Mouse (Mus musculus): ENCODE results near the gene Snd1. TPM values are rescaled to one million over a fixed set of nuclear protein-coding genes. Genes with fewer than 3 reads are reported as not detected.

Gene Snd1
- polyA plus RNA-seq, 1 experiment from 2014 or later: 120 TPM

- DNase-seq (ENCODE audit: low spot score): no peak
- Histone ChIP-seq H3K9me3 (ENCODE audit: control insufficient read depth, low read length) (no peaks in the 10 kb centered on the region), H3K9ac (ENCODE audit: low read length) (no peak overlapping the region), H3K4me1 (ENCODE audit: control insufficient read depth, insufficient read depth, low read length) (peaks cover under 1% of the 10 kb centered on the region; the same call in 1 of the 2 replicates), H3K27me3 (ENCODE audit: control insufficient read depth, insufficient read depth, low read length) (peaks cover 11% of the 10 kb centered on the region), H3K4me2 (ENCODE audit: low read depth, severe bottlenecking) (no peak overlapping the region), H3K4me3 (ENCODE audit: low read depth, low read length) (no peak overlapping the region), H3K36me3 (ENCODE audit: control insufficient read depth, insufficient read depth, low read length) (no peaks in the 10 kb centered on the region), H3K27ac (replicated peaks; ENCODE audit: low read depth, low read length) (no peak overlapping the region)
- no peak for ATAC-seq (ENCODE audit: insufficient number of reproducible peaks, low FRiP score, low TSS enrichment, low read depth)
- 91% methylated on average over 1 of the region's 1 CpGs for WGBS
Measured at GRCm38 (mm10) chr6:28975106-28975505, 500.2 kb downstream of the Snd1 start.

GRCm38 (mm10) chr6:28978031-28978430 is 503.1 kb downstream of the Snd1 start:
- WGBS: 52% methylated on average over 4 of the region's 5 CpGs
- Histone ChIP-seq H3K4me1 (ENCODE audit: control insufficient read depth, insufficient read depth, low read length) (peaks cover 10% of the 10 kb centered on the region), H3K36me3 (ENCODE audit: control insufficient read depth, insufficient read depth, low read length) (no peaks in the 10 kb centered on the region), H3K9me3 (ENCODE audit: control insufficient read depth, low read length) (no peaks in the 10 kb centered on the region), H3K4me2 (ENCODE audit: low read depth, severe bottlenecking) (no peak overlapping the region), H3K27me3 (ENCODE audit: control insufficient read depth, insufficient read depth, low read length) (peaks cover 35% of the 10 kb centered on the region), H3K27ac (replicated peaks; ENCODE audit: low read depth, low read length) (no peak overlapping the region), H3K4me3 (ENCODE audit: low read depth, low read length) (no peak overlapping the region), H3K9ac (ENCODE audit: low read length) (no peak overlapping the region)
- ATAC-seq (ENCODE audit: insufficient number of reproducible peaks, low FRiP score, low TSS enrichment, low read depth) (no peak), DNase-seq (ENCODE audit: low spot score) (no peak)

- Histone ChIP-seq H3K4me3 (ENCODE audit: low read depth, low read length) (no peak overlapping the region), H3K4me1 (ENCODE audit: control insufficient read depth, insufficient read depth, low read length) (peaks cover 10% of the 10 kb centered on the region), H3K9me3 (ENCODE audit: control insufficient read depth, low read length) (no peaks in the 10 kb centered on the region), H3K36me3 (ENCODE audit: control insufficient read depth, insufficient read depth, low read length) (no peaks in the 10 kb centered on the region), H3K4me2 (ENCODE audit: low read depth, severe bottlenecking) (no peak overlapping the region), H3K9ac (ENCODE audit: low read length) (no peak overlapping the region), H3K27me3 (ENCODE audit: control insufficient read depth, insufficient read depth, low read length) (peaks cover 35% of the 10 kb centered on the region), H3K27ac (replicated peaks; ENCODE audit: low read depth, low read length) (no peak overlapping the region)
- WGBS: 80% methylated on average over 3 of the region's 3 CpGs
- DNase-seq (ENCODE audit: low spot score) (no peak), ATAC-seq (ENCODE audit: insufficient number of reproducible peaks, low FRiP score, low TSS enrichment, low read depth) (no peak)
Measured at GRCm38 (mm10) chr6:28978881-28979280, 503.9 kb downstream of the Snd1 start.

- no peak overlapping the region for H3K9ac ChIP-seq (ENCODE audit: low read length)
- peaks cover 35% of the 10 kb centered on the region for H3K27me3 ChIP-seq (ENCODE audit: control insufficient read depth, insufficient read depth, low read length)
- no peak overlapping the region for H3K4me3 ChIP-seq (ENCODE audit: low read depth, low read length)
- H3K9me3 ChIP-seq (ENCODE audit: control insufficient read depth, low read length): no peaks in the 10 kb centered on the region
- peaks cover 10% of the 10 kb centered on the region for H3K4me1 ChIP-seq (ENCODE audit: control insufficient read depth, insufficient read depth, low read length)
- H3K27ac ChIP-seq (replicated peaks; ENCODE audit: low read depth, low read length): no peak overlapping the region
- no peaks in the 10 kb centered on the region for H3K36me3 ChIP-seq (ENCODE audit: control insufficient read depth, insufficient read depth, low read length)
- ATAC-seq (ENCODE audit: insufficient number of reproducible peaks, low FRiP score, low TSS enrichment, low read depth) (no peak), DNase-seq (ENCODE audit: low spot score) (no peak)
- 65% methylated on average over 8 of the region's 8 CpGs for WGBS
- H3K4me2 ChIP-seq (ENCODE audit: low read depth, severe bottlenecking): no peak overlapping the region
Measured at GRCm38 (mm10) chr6:28979586-28979985, 504.6 kb downstream of the Snd1 start.

GRCm38 (mm10) chr6:28980219-28980618 is 505.3 kb downstream of the Snd1 start:
- no peak overlapping the region for H3K27ac ChIP-seq (replicated peaks; ENCODE audit: low read depth, low read length)
- H3K4me3 ChIP-seq (ENCODE audit: low read depth, low read length): peak overlapping the region; percentile 39; the same call in 1 of the 2 replicates
- no peak overlapping the region for H3K9ac ChIP-seq (ENCODE audit: low read length)
- peaks cover 10% of the 10 kb centered on the region for H3K4me1 ChIP-seq (ENCODE audit: control insufficient read depth, insufficient read depth, low read length)
- WGBS: 4% methylated on average over 13 of the region's 14 CpGs
- peak overlapping the region; percentile 74 for H3K4me2 ChIP-seq (ENCODE audit: low read depth, severe bottlenecking)
- H3K27me3 ChIP-seq (ENCODE audit: control insufficient read depth, insufficient read depth, low read length): peaks cover 35% of the 10 kb centered on the region
- DNase-seq (ENCODE audit: low spot score): peak; percentile 32
- no peak for ATAC-seq (ENCODE audit: insufficient number of reproducible peaks, low FRiP score, low TSS enrichment, low read depth)
- no peaks in the 10 kb centered on the region for H3K9me3 ChIP-seq (ENCODE audit: control insufficient read depth, low read length)
- no peaks in the 10 kb centered on the region for H3K36me3 ChIP-seq (ENCODE audit: control insufficient read depth, insufficient read depth, low read length)

- peak overlapping the region; percentile 39 for H3K4me3 ChIP-seq (ENCODE audit: low read depth, low read length)
- H3K9ac ChIP-seq (ENCODE audit: low read length): no peak overlapping the region; the same call in 1 of the 2 replicates
Measured at GRCm38 (mm10) chr6:28980750-28981584, 506.0 kb downstream of the Snd1 start.

GRCm38 (mm10) chr6:28981585-28981948 is 506.6 kb downstream of the Snd1 start:
- Histone ChIP-seq H3K4me2 (ENCODE audit: low read depth, severe bottlenecking) (peak overlapping the region; percentile 74), H3K9ac (ENCODE audit: low read length) (no peak overlapping the region), H3K27me3 (ENCODE audit: control insufficient read depth, insufficient read depth, low read length) (peaks cover 35% of the 10 kb centered on the region), H3K4me1 (ENCODE audit: control insufficient read depth, insufficient read depth, low read length) (peaks cover 10% of the 10 kb centered on the region), H3K9me3 (ENCODE audit: control insufficient read depth, low read length) (no peaks in the 10 kb centered on the region), H3K27ac (replicated peaks; ENCODE audit: low read depth, low read length) (no peak overlapping the region), H3K4me3 (ENCODE audit: low read depth, low read length) (peak overlapping the region; percentile 39), H3K36me3 (ENCODE audit: control insufficient read depth, insufficient read depth, low read length) (no peaks in the 10 kb centered on the region)
- WGBS: 6% methylated on average over 18 of the region's 18 CpGs
- DNase-seq (ENCODE audit: low spot score): no peak
- no peak; the same call in 1 of the 2 replicates for ATAC-seq (ENCODE audit: insufficient number of reproducible peaks, low FRiP score, low TSS enrichment, low read depth)

More at GRCm38 (mm10) chr6:28980750-28981584, 506.0 kb downstream of the Snd1 start:
- ATAC-seq (ENCODE audit: insufficient number of reproducible peaks, low FRiP score, low TSS enrichment, low read depth) (peak; percentile 60), DNase-seq (ENCODE audit: low spot score) (peak; percentile 52)
- H3K9me3 ChIP-seq (ENCODE audit: control insufficient read depth, low read length): no peaks in the 10 kb centered on the region
- 1% methylated on average over 56 of the region's 56 CpGs for WGBS
- H3K27me3 ChIP-seq (ENCODE audit: control insufficient read depth, insufficient read depth, low read length): peaks cover 35% of the 10 kb centered on the region
- H3K36me3 ChIP-seq (ENCODE audit: control insufficient read depth, insufficient read depth, low read length): no peaks in the 10 kb centered on the region
- peaks cover 10% of the 10 kb centered on the region for H3K4me1 ChIP-seq (ENCODE audit: control insufficient read depth, insufficient read depth, low read length)
- H3K4me2 ChIP-seq (ENCODE audit: low read depth, severe bottlenecking): peak overlapping the region; percentile 74
- no peak overlapping the region for H3K27ac ChIP-seq (replicated peaks; ENCODE audit: low read depth, low read length)

GRCm38 (mm10) chr6:28981966-28982701 is 507.2 kb downstream of the Snd1 start:
- H3K27me3 ChIP-seq (ENCODE audit: control insufficient read depth, insufficient read depth, low read length): peaks cover 35% of the 10 kb centered on the region
- peaks cover 10% of the 10 kb centered on the region for H3K4me1 ChIP-seq (ENCODE audit: control insufficient read depth, insufficient read depth, low read length)
- H3K9me3 ChIP-seq (ENCODE audit: control insufficient read depth, low read length): no peaks in the 10 kb centered on the region
- no peak overlapping the region for H3K4me3 ChIP-seq (ENCODE audit: low read depth, low read length)
- no peaks in the 10 kb centered on the region for H3K36me3 ChIP-seq (ENCODE audit: control insufficient read depth, insufficient read depth, low read length)
- DNase-seq (ENCODE audit: low spot score) (peak; percentile 92), ATAC-seq (ENCODE audit: insufficient number of reproducible peaks, low FRiP score, low TSS enrichment, low read depth) (no peak)
- WGBS: 13% methylated on average over 18 of the region's 18 CpGs
- H3K9ac ChIP-seq (ENCODE audit: low read length): no peak overlapping the region
- H3K4me2 ChIP-seq (ENCODE audit: low read depth, severe bottlenecking): no peak overlapping the region
- H3K27ac ChIP-seq (replicated peaks; ENCODE audit: low read depth, low read length): no peak overlapping the region
